Mouse (Mus musculus) intestine, embryonic 14.5 days (tissue): ENCODE results near the gene Hexim2. TPM values are rescaled to one million over a fixed set of nuclear protein-coding genes. Genes with fewer than 3 reads are reported as not detected.

Experiments
- ATAC-seq: fragments of 200-750 bp; cut with Nextera tagmentation; replicated peaks from 2 replicates; pipeline ENCODE4 v1.8.0; 2017; ENCODE audit warnings: low read depth, moderate number of reproducible peaks, moderate TSS enrichment, moderate library complexity; ENCODE audit not compliant: low FRiP score, low TSS enrichment
- DNase-seq: peaks from one replicate; pipeline ENCODE4 v3.0.0-alpha.2; 2018; ENCODE audit warnings: low spot score
- H3K27ac ChIP-seq: fragments of 300-500 bp; sonication (generic); 2 replicates; pipeline ENCODE4 v1.5.1; 2014; ENCODE audit warnings: low read depth, mild to moderate bottlenecking, control low read depth
- H3K27me3 ChIP-seq: fragments of 300-500 bp; sonication (generic); replicated peaks from 2 replicates; pipeline ENCODE4 v1.6.1; 2014; ENCODE audit warnings: low read length, control low read depth; ENCODE audit not compliant: control insufficient read depth, insufficient read depth
- H3K36me3 ChIP-seq: fragments of 300-500 bp; sonication (generic); 2 replicates; pipeline ENCODE4 v1.6.1; 2014; ENCODE audit warnings: low read length, control low read depth; ENCODE audit not compliant: control insufficient read depth, insufficient read depth
- H3K4me1 ChIP-seq: fragments of 300-500 bp; sonication (generic); replicated peaks from 2 replicates; pipeline ENCODE4 v1.6.1; 2014; ENCODE audit warnings: low read length, control low read depth, mixed read lengths; ENCODE audit not compliant: control insufficient read depth, insufficient read depth
- H3K4me2 ChIP-seq: fragments of 300-500 bp; sonication (generic); 2 replicates; pipeline ENCODE4 v1.6.1; 2014; ENCODE audit warnings: low read length
- H3K4me3 ChIP-seq: fragments of 300-500 bp; sonication (generic); 2 replicates; pipeline ENCODE4 v1.5.1; 2014; ENCODE audit warnings: low read depth, low read length, control low read depth, mixed read lengths
- H3K9ac ChIP-seq: fragments of 300-500 bp; sonication (generic); 2 replicates; pipeline ENCODE4 v1.6.1; 2014; ENCODE audit warnings: mild to moderate bottlenecking, low read length
- H3K9me3 ChIP-seq: fragments of 300-500 bp; sonication (generic); 2 replicates; pipeline ENCODE4 v1.6.1; 2016; ENCODE audit warnings: low read length, control low read depth; ENCODE audit not compliant: control insufficient read depth
- WGBS: fragments of 180-500 bp; shearing (Covaris S2); extraction: QIAGEN DNeasy Blood & Tissue Kit; methylation state at CpG from one replicate; pipeline ENCODE4 v1.1.7; 2014; 5-methylcytosine and 5-hydroxymethylcytosine counted together
- polyA plus RNA-seq: library from polyadenylated mRNA; unstranded; fragments of >200 nt; fragmentation: Nextera tagmentation; extraction: Ambion mirVana; gene quantifications from 2 replicates; pipeline ENCODE4 v1.2.1, GENCODE M21; 2014

Gene Hexim2
- 6.9 and 9.7 TPM in 2 replicates for polyA plus RNA-seq

DNA sequence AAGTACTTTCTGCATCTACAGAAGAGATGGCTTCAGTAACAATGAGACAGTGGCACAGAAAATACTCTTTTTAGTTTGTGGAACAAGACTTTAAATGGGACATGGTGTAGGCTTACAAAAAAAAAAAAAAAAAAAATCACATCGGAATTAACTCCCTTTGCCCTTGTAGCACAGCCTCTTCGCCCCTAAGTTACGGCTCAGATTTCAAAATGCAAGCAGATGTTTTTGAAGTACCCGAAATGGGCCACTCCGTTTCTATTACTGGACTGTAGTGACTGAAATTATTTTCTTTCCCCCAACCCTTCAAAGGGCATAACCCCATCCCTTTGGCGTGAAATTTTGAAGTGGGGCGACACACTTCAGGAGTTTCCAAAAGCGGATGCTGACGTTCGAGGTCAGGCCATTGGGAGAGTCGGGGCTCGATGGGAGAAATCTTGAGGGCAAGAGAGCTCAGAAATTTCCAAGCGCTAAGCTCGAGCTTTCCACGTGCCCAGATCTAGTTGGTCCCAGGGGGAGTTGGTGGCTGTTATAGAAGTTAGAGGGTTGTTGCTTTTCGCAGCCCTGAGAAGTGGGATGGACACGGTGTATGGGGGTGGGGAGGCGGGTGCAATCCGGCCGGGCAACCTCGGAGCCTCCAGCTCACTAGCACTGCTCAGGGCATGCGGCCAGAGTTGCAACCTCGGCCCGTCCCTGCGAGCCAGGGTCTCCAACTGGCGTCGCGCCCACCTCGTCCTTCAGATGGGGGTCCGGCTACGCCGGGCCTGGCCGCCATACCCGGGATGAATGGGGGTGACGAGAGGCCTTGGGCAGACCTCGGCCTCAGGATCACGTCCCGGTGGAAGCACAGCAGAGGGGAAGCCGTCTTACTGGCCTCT lies at the start of gene Hexim2:
TSS of gene Hexim2 (plus strand) at position 729 of the 875 bp plus-strand sequence.
- under 1% methylated on average over 39 of the region's 39 CpGs for WGBS
- no peaks in the 10 kb centered on the region for H3K27me3 ChIP-seq

DNA sequence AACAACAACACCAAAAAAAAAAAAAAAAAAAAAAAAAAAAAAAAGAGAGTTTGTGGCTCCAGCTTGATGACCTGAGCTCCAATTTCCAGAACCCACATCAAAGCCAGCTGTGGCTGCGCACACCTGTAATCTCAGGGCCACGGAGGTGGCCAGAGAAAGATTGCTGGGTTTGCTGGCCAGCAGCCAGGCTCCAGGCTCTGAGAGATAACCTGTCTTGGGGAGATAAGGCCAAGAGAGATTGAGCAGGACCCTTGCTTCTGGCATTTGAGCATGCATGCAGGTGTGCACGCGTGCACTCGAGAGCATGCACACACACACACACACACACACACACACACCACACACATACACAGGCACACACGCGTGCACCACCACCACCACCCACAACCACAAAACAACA lies 38.9 kb upstream of the Hexim2 start:
- ATAC-seq = no peak
- Histone ChIP-seq H3K4me2 (no peak overlapping the region), H3K27ac (no peak overlapping the region), H3K4me1 (peaks cover 11% of the 10 kb centered on the region), H3K4me3 (no peak overlapping the region), H3K9me3 (no peaks in the 10 kb centered on the region), H3K36me3 (no peaks in the 10 kb centered on the region), H3K9ac (no peak overlapping the region), H3K27me3 (no peaks in the 10 kb centered on the region)
- whole genome bisulfite sequencing = 85% methylated on average over 7 of the region's 7 CpGs
- no peak for DNase-seq

More for the DNA sequence above, at the start of gene Hexim2:
- H3K36me3 ChIP-seq = no peaks in the 10 kb centered on the region
- H3K4me2 ChIP-seq = peak within 1 kb of the TSS; percentile 76
- peak within 1 kb of the TSS; percentile 100 for H3K9ac ChIP-seq
- DNase-seq (peak; percentile 86), ATAC-seq (peak; percentile 45)
- H3K9me3 ChIP-seq = no peaks in the 10 kb centered on the region
- H3K4me3 ChIP-seq = peak within 1 kb of the TSS; percentile 69
- peak within 1 kb of the TSS; percentile 96 for H3K27ac ChIP-seq
- H3K4me1 ChIP-seq = peaks cover 23% of the 10 kb centered on the region

DNA sequence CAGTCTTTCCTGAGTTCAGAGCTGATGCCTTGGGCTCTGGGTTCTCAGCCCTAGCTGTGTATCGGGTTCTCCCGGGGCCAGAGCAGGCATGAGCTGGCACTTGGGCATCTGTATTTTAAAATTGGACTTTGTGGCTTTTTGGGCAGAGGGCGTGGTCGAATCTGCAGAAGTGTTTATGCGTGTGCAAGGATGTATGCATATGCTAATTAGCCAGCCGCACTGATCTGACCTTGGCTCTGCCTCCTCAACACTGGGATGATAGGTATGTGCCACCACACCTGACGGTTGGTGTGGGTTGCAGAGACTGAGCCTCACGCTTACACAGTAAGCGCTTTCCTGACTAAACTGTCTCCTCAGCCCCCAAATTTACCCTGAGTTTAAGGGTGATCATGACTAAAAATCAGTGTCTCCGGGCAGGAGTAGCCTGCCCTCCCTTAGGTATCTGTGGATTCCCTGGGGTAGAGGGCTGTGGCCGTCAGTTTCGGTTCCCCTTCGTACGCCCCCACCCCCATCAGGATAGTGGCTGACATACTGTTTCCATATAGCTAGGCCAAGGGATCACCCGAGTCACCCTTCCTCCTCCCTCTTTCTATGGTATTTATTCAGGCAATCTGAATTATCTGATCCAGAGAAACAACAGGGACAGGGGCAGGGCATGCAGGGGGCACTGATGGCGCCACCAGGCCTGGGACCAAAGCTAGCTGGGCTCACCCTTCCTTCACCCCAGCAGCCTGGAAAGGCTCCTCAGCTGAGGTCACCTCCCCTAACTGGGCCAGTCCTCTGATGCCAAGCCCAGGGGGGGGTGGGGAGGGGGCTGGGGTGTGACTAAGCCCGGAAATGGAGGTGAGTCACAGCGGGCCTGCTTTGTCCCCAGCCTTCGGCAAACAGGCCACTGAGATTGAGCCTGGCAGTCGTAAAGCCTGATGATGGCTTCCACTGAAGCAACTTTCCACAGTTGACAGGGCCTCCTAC lies 38.1 kb upstream of the Hexim2 start:
- no peaks in the 10 kb centered on the region for H3K9me3 ChIP-seq
- WGBS = 64% methylated on average over 20 of the region's 20 CpGs
- no peak overlapping the region for H3K9ac ChIP-seq
- DNase-seq (no peak), ATAC-seq (peak; percentile 56)
- no peaks in the 10 kb centered on the region for H3K36me3 ChIP-seq
- no peak overlapping the region for H3K27ac ChIP-seq
- no peak overlapping the region for H3K4me2 ChIP-seq
- no peak overlapping the region for H3K4me3 ChIP-seq
- H3K27me3 ChIP-seq = no peaks in the 10 kb centered on the region
- H3K4me1 ChIP-seq = peaks cover 11% of the 10 kb centered on the region

DNA sequence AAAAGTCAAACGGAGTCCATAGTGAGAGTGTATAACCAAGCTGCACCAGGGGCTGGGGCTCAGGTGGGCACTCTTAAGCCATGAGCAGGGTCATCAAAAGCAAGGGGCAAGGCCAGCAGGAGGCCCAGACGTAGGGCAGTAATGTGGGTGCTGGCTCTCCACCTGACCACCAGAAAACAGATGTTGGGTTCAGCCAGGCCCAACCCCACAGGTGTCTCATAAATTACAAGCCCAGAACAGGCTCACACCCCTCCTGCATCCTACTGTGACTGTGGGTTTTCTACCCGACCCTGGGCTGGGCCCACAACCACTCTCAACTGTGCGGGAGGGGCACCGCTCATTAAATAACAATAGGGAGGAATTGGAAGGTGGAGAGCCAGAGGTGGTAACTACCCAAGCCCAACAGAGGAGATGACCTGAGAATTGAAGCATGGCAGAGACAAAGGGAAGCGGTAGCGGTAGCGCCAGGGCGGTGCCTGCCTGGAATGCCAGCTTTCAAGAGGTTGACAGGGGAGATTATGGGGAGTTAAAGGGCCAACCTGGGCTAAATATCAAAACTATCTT lies 37.0 kb upstream of the Hexim2 start:
- Histone ChIP-seq H3K27me3 (peaks cover 2% of the 10 kb centered on the region; the same call in 1 of the 2 replicates), H3K4me2 (no peak overlapping the region), H3K9ac (no peak overlapping the region), H3K27ac (no peak overlapping the region), H3K4me1 (peaks cover 11% of the 10 kb centered on the region), H3K9me3 (no peaks in the 10 kb centered on the region), H3K36me3 (no peaks in the 10 kb centered on the region), H3K4me3 (no peak overlapping the region)
- WGBS = 73% methylated on average over 9 of the region's 9 CpGs
- ATAC-seq (no peak), DNase-seq (no peak)

DNA sequence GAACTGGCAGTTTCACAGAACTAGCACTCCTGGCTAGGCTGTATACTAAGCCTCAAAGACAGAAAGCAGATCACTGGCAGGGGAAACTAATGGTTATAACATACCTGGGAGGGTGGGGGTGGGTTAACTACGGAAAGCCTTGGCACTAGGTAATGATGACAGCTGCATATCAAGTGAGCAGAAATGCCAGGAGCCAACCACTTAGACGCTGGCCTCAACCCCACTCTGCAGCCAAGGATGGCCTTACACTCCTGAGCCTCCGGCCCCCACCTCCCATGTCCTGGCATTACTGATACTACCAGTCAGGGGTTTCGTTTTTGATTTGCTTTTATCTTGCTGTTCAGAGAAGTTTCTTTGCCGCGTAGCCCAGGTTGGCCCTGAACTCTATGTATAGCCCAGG lies 36.4 kb upstream of the Hexim2 start:
- Histone ChIP-seq H3K9ac (no peak overlapping the region), H3K36me3 (no peaks in the 10 kb centered on the region), H3K4me3 (no peak overlapping the region), H3K4me1 (peaks cover 11% of the 10 kb centered on the region), H3K9me3 (no peaks in the 10 kb centered on the region), H3K27ac (no peak overlapping the region), H3K4me2 (no peak overlapping the region), H3K27me3 (peaks cover 6% of the 10 kb centered on the region; the same call in 1 of the 2 replicates)
- ATAC-seq = no peak
- no peak for DNase-seq
- WGBS = 85% methylated on average over 6 of the region's 6 CpGs

DNA sequence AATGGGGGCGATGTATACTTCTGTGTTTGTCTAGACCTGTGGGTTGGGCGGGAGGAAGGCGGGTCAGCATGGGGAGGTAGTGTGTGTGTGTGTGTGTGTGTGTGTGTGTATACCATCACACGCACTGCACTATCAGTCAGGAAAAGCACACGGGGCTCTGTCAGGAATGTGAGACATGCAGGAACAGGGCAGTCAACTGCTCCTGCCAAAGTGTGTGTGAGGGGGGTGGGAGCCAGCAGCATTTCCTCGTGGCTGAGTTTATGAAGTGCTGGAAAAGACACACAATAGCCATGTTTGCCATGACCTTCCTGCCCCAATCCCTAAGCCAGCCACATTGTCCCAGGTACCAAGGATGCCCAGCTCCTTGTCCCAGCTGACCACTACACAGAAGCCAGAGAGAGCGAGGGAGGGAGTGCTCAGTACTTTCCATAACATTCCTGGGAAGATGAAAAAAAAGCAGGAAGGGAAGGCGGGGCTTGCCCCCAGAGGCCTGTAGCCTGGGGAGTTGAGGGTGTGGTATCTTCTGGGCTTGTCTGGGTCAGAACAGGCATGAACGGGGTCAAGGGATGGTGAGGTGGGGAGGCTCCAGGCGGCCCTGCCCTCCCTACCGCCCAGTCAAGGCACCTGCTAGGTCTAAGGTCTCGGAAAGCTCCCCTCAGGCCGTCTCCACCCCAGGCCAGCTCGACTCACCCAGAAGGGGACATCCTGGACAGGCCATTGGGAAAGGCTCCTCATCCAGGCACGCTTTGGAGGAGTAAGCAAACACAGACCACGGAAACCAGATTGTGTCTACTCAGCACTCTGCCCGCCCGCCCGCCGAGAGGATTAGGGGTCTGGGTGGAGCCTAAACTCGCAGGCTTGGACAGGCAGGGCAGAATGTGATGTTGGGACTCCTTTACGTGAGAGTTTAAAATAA lies 35.0 kb upstream of the Hexim2 start:
- DNase-seq (no peak), ATAC-seq (no peak)
- 16% methylated on average over 22 of the region's 22 CpGs for WGBS
- peak overlapping the region; percentile 38; the same call in 1 of the 2 replicates for H3K27ac ChIP-seq
- H3K4me2 ChIP-seq = peak overlapping the region; percentile 38
- peaks cover 9% of the 10 kb centered on the region; the same call in 1 of the 2 replicates for H3K27me3 ChIP-seq
- H3K4me3 ChIP-seq = no peak overlapping the region
- H3K9ac ChIP-seq = no peak overlapping the region
- peaks cover 16% of the 10 kb centered on the region for H3K4me1 ChIP-seq
- no peaks in the 10 kb centered on the region for H3K36me3 ChIP-seq
- no peaks in the 10 kb centered on the region for H3K9me3 ChIP-seq

DNA sequence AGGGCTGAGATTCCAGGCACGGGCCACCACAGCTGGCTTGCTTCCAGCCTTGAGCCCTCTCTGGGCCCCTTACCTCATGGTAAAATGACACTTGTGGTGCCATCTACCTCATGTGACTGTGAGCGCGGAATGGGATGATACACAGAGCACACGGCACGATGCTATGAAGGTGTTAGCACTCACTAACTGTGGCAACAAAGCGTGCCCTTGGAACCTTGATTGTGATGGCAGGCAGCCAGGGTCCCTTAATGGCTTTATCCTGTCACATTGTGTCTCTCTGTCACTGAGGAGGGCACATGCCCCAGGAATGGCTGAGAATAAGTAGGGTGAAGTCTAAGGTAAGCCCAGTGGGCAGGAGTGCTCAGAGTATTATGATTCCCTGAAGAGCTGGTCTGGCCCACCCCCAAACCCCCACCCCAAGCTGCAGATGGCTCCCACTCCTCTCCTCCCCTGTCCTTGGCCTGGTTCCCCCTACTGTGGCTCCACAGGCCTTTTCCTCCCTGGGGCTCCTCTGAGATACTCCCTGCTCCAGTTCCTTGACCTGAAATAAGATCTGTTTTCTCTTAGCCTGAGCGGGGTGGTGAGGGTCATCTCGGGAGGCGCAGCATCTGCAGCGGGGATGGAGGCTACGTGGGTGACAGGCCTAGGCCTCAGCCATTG lies 33.6 kb upstream of the Hexim2 start:
- Histone ChIP-seq H3K4me3 (no peak overlapping the region), H3K36me3 (no peaks in the 10 kb centered on the region), H3K9ac (no peak overlapping the region), H3K9me3 (no peaks in the 10 kb centered on the region), H3K27me3 (peaks cover 9% of the 10 kb centered on the region; the same call in 1 of the 2 replicates), H3K4me2 (no peak overlapping the region), H3K4me1 (peaks cover 21% of the 10 kb centered on the region), H3K27ac (no peak overlapping the region)
- no peak for DNase-seq
- WGBS = 74% methylated on average over 11 of the region's 11 CpGs
- no peak for ATAC-seq
